Mouse (Mus musculus) bone marrow, adult 2 months (tissue): ENCODE data around the gene 1700021F07Rik.

Experiments
- CTCF ChIP-seq: fragments of 200-500 bp; IDR thresholded peaks from 2 replicates; pipeline ENCODE4 v1.5.1; 2011; ENCODE audit warnings: low read length, control low read depth; ENCODE audit not compliant: control insufficient read depth, insufficient read depth
- POLR2A ChIP-seq: fragments of 200-500 bp; IDR thresholded peaks from 2 replicates; pipeline ENCODE4 v1.6.1; 2011; ENCODE audit warnings: low read depth, mild to moderate bottlenecking, control low read depth, low read length, borderline replicate concordance; ENCODE audit not compliant: control insufficient read depth

DNA sequence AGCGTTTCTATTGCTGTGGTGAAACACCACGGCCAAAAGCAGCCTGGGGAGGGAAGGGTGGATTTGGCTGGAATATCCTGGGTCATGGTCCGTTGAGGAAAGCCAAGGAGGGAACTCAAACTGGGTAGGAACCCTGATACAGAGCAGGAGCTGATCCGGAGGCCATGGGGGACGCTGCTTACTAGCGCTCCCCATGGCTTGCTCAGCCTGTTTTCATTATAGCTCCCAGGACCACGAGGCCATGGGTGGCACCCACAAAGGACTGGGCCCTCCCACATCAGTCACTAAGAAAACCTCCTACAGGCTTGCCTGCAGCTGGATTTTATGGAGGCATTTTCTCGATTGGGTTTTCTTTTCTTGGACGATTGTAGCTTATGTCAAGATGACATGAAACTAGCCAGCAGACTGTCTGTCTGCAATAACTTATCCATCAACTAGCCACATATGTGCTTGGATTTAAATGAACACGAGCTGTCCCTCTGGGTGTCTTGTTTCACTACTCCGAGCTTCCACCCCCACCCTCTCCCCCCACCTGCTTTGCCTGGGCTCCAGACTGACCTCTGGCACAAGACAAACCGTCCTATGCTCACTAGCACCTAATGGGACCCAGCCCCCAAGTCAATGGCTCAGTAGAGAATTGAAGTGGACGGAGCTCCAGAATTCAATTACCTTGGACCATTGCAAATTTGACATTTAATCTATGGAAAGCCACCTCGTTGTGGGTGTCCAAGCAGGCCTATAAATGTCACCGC, 10.5 kb downstream of the 1700021F07Rik start:
- TF ChIP-seq POLR2A (no peak), CTCF (no peak)
